Mouse (Mus musculus): ENCODE measurements at regions not wholly inside any gene's neighbourhood (a gene's known extent, or its start where the extent isn't known, plus 50 kb on each side); places are given as distances from the start of the nearest gene placed in this dataset.

- DNase-seq = peak; percentile 57
These were observed 51.7 kb upstream of the Caprin1 start for GRCm38 (mm10) chr2:103848923-103849700.

GRCm38 (mm10) chr2:103849766-103850530 is 52.5 kb upstream of the Caprin1 start:
- DNase-seq = no peak

GRCm38 (mm10) chr2:103850531-103850816 is 53.0 kb upstream of the Caprin1 start:
- DNase-seq = no peak

- DNase-seq = no peak
These were observed 53.7 kb upstream of the Caprin1 start for GRCm38 (mm10) chr2:103851171-103851570.

- no peak for DNase-seq
These were observed 63.8 kb upstream of the Caprin1 start for GRCm38 (mm10) chr2:103861226-103861625.

GRCm38 (mm10) chr2:103864254-103864653 is 66.8 kb upstream of the Caprin1 start:
- no peak for DNase-seq

GRCm38 (mm10) chr2:103865319-103866171 is 68.1 kb upstream of the Caprin1 start:
- DNase-seq = peak; percentile 62

GRCm38 (mm10) chr2:103867241-103867957 is 70.0 kb upstream of the Caprin1 start:
- no peak for DNase-seq

GRCm38 (mm10) chr2:103867958-103868330 is 70.5 kb upstream of the Caprin1 start:
- no peak for DNase-seq

GRCm38 (mm10) chr2:103868655-103869054 is 71.2 kb upstream of the Caprin1 start:
- DNase-seq = no peak

- peak; percentile 50 for DNase-seq
These were observed 74.2 kb upstream of the Caprin1 start for GRCm38 (mm10) chr2:103871522-103872276.

GRCm38 (mm10) chr2:103872277-103872636 is 74.8 kb upstream of the Caprin1 start:
- DNase-seq = no peak

GRCm38 (mm10) chr2:103873381-103873780 is 75.9 kb upstream of the Caprin1 start:
- DNase-seq = no peak

GRCm38 (mm10) chr2:103874466-103874865 is 77.0 kb upstream of the Caprin1 start:
- DNase-seq = no peak

GRCm38 (mm10) chr2:103875754-103876153 is 78.3 kb upstream of the Caprin1 start:
- DNase-seq = no peak

- no peak for DNase-seq
These were observed 78.8 kb upstream of the Caprin1 start for GRCm38 (mm10) chr2:103876236-103876635.

- no peak for DNase-seq
These were observed 76.6 kb upstream of the Lmo2 start for GRCm38 (mm10) chr2:103881026-103881763.

- no peak for DNase-seq
These were observed 72.9 kb upstream of the Lmo2 start for GRCm38 (mm10) chr2:103884926-103885325.

- DNase-seq = no peak
These were observed 69.8 kb upstream of the Lmo2 start for GRCm38 (mm10) chr2:103888023-103888422.

GRCm38 (mm10) chr2:103891240-103891767 is 66.5 kb upstream of the Lmo2 start:
- DNase-seq = no peak

GRCm38 (mm10) chr2:103893159-103893740 is 64.5 kb upstream of the Lmo2 start:
- no peak for DNase-seq
